Mouse (Mus musculus) CH12.LX (cell line): ENCODE results near the gene Hist1h4n. TPM values are rescaled to one million over a fixed set of nuclear protein-coding genes. Genes with fewer than 3 reads are reported as not detected.

Source experiments
- DNase-seq: peaks from one replicate; pipeline ENCODE4 v3.0.0-alpha.2; 2013; ENCODE audit errors: extremely low read depth
- H3K27ac ChIP-seq: 2 replicates; pipeline ENCODE4 v1.5.1; 2012; ENCODE audit warnings: low read depth, mild to moderate bottlenecking, control low read depth, moderate library complexity; ENCODE audit not compliant: insufficient read depth
- H3K27me3 ChIP-seq: replicated peaks from 2 replicates; pipeline ENCODE3; 2012; ENCODE audit warnings: inconsistent platforms
- H3K36me3 ChIP-seq, 2 experiments: replicated peaks in 1 of 2; 2 replicates each; pipeline versions ENCODE3 to v1.6.1; 2012; ENCODE audit warnings: inconsistent platforms in 1 of 2, low read length in 1 of 2, mild to moderate bottlenecking in 1 of 2, mixed read lengths in 1 of 2, moderate library complexity in 1 of 2; ENCODE audit not compliant: control insufficient read depth in 1 of 2, insufficient read depth in 1 of 2
- H3K4me1 ChIP-seq, 2 experiments: 2 replicates each; pipeline ENCODE4 v1.6.1; 2012; ENCODE audit warnings: inconsistent platforms in 1 of 2, moderate library complexity in 1 of 2; ENCODE audit not compliant: insufficient read depth in 2 of 2, control insufficient read depth in 1 of 2
- H3K4me2 ChIP-seq: 2 replicates; pipeline ENCODE4 v1.6.1; 2012; ENCODE audit warnings: low read depth, mild to moderate bottlenecking, control low read depth; ENCODE audit not compliant: poor library complexity, insufficient read depth, severe bottlenecking
- H3K4me3 ChIP-seq, 3 experiments: fragments of 150-350 bp in 1 of 3; sonication (generic) in 1 of 3; replicated peaks in 1 of 3; 2 replicates each; pipeline versions ENCODE3 to v1.5.1; 2011 to 2012; ENCODE audit warnings: low read depth in 2 of 3, low read length in 2 of 3, mild to moderate bottlenecking in 2 of 3, moderate library complexity in 2 of 3, control low read depth in 1 of 3, improper control_type of control experiment in 1 of 3, inconsistent platforms in 1 of 3, mixed read lengths in 1 of 3; ENCODE audit not compliant: poor library complexity in 1 of 3
- H3K79me2 ChIP-seq: replicated peaks from 2 replicates; pipeline ENCODE4 v1.6.1; 2012; ENCODE audit warnings: mild to moderate bottlenecking, moderate library complexity; ENCODE audit not compliant: control insufficient read depth, poor library complexity, insufficient read depth, severe bottlenecking; ENCODE audit errors: extremely low read depth
- H3K9ac ChIP-seq: 2 replicates; pipeline ENCODE4 v1.6.1; 2012; ENCODE audit warnings: low read depth, mild to moderate bottlenecking, control low read depth, moderate library complexity; ENCODE audit not compliant: insufficient read depth
- H3K9me3 ChIP-seq: replicated peaks from 2 replicates; pipeline ENCODE3; 2012; ENCODE audit warnings: low read length, inconsistent platforms, mixed read lengths
- CHD1 ChIP-seq: IDR thresholded peaks from 2 replicates; pipeline ENCODE4 v1.6.1; 2012; ENCODE audit warnings: low read depth, low read length, improper control_type of control experiment, inconsistent platforms
- E2F4 ChIP-seq: IDR thresholded peaks from 2 replicates; pipeline ENCODE4 v1.6.1; 2011; ENCODE audit warnings: low read depth, low read length, improper control_type of control experiment; ENCODE audit not compliant: insufficient replicate concordance
- EP300 ChIP-seq: IDR thresholded peaks from 2 replicates; pipeline ENCODE4 v1.6.1; 2011; ENCODE audit warnings: low read length, improper control_type of control experiment
- ETS1 ChIP-seq: conservative IDR thresholded peaks from 2 replicates; pipeline ENCODE4 v1.6.1; 2012; ENCODE audit warnings: low read depth, mild to moderate bottlenecking, inconsistent platforms, low read length, improper control_type of control experiment, moderate library complexity
- GABPA ChIP-seq: IDR thresholded peaks from 2 replicates; pipeline ENCODE4 v1.6.1; 2012; ENCODE audit warnings: low read depth, low read length, improper control_type of control experiment, inconsistent platforms; ENCODE audit not compliant: insufficient replicate concordance
- IRF4 ChIP-seq: IDR thresholded peaks from 2 replicates; pipeline ENCODE4 v1.6.1; 2014; ENCODE audit warnings: low read depth, mild to moderate bottlenecking, inconsistent platforms, low read length, improper control_type of control experiment
- JUN ChIP-seq: IDR thresholded peaks from 2 replicates; pipeline ENCODE4 v1.6.1; 2011; ENCODE audit warnings: low read depth, mild to moderate bottlenecking, low read length, improper control_type of control experiment, moderate library complexity; ENCODE audit not compliant: insufficient read depth
- JUND ChIP-seq: conservative IDR thresholded peaks from 2 replicates; pipeline ENCODE4 v1.6.1; 2011; ENCODE audit warnings: low read depth, low read length, improper control_type of control experiment
- KAT2A ChIP-seq: IDR thresholded peaks from 2 replicates; pipeline ENCODE4 v1.6.1; 2012; ENCODE audit warnings: low read length, improper control_type of control experiment, inconsistent platforms; ENCODE audit not compliant: insufficient replicate concordance
- MAX ChIP-seq: IDR thresholded peaks from 2 replicates; pipeline ENCODE4 v1.6.1; 2011; ENCODE audit warnings: low read length, improper control_type of control experiment
- NRF1 ChIP-seq: IDR thresholded peaks from 2 replicates; pipeline ENCODE4 v1.6.1; 2014; ENCODE audit warnings: low read depth, mild to moderate bottlenecking, inconsistent platforms, low read length, improper control_type of control experiment, moderate library complexity
- POLR2AphosphoS2 ChIP-seq: IDR thresholded peaks from 2 replicates; pipeline ENCODE4 v1.6.1; 2011; ENCODE audit warnings: low read depth, low read length, improper control_type of control experiment
- RAD21 ChIP-seq: IDR thresholded peaks from 2 replicates; pipeline ENCODE4 v1.6.1; 2011; ENCODE audit warnings: low read depth, mild to moderate bottlenecking, low read length, improper control_type of control experiment, moderate library complexity
- RCOR1 ChIP-seq: conservative IDR thresholded peaks from 2 replicates; pipeline ENCODE4 v1.6.1; 2012; ENCODE audit warnings: low read depth, mild to moderate bottlenecking, inconsistent platforms, low read length, improper control_type of control experiment
- SIN3A ChIP-seq: IDR thresholded peaks from 2 replicates; pipeline ENCODE4 v1.6.1; 2012; ENCODE audit warnings: low read length, improper control_type of control experiment, inconsistent platforms
- SMC3 ChIP-seq: IDR thresholded peaks from 2 replicates; pipeline ENCODE4 v1.6.1; 2011; ENCODE audit warnings: low read depth, low read length, improper control_type of control experiment
- TBP ChIP-seq: conservative IDR thresholded peaks from 2 replicates; pipeline ENCODE4 v1.6.1; 2011; ENCODE audit warnings: low read depth, low read length, improper control_type of control experiment
- USF2 ChIP-seq: conservative IDR thresholded peaks from 2 replicates; pipeline ENCODE4 v1.6.1; 2011; ENCODE audit warnings: low read depth, low read length, improper control_type of control experiment
- ZC3H11A ChIP-seq: IDR thresholded peaks from 2 replicates; pipeline ENCODE4 v1.6.1; 2012; ENCODE audit warnings: low read depth, mild to moderate bottlenecking, inconsistent platforms, low read length, improper control_type of control experiment
- ZMIZ1 ChIP-seq: IDR thresholded peaks from 2 replicates; pipeline ENCODE4 v1.6.1; 2012; ENCODE audit warnings: low read depth, mild to moderate bottlenecking, inconsistent platforms, low read length, improper control_type of control experiment
- ZNF384 ChIP-seq: IDR thresholded peaks from 2 replicates; pipeline ENCODE4 v1.6.1; 2012; ENCODE audit warnings: low read depth, low read length, improper control_type of control experiment, inconsistent platforms
- dilution Hi-C: fragments of 300-500 bp; cut with MboI; formaldehyde crosslinking; loops from 2 replicates; pipeline ENCODE4 v1.14.3; 2020; ENCODE audit warnings: low sequenced_read_pairs; ENCODE audit not compliant: extremely low pct_unique_long_range_greater_than_20kb, extremely low pct_ligation_motif_present
- in situ Hi-C: fragments of 300-500 bp; cut with MboI; formaldehyde crosslinking; loops from 3 replicates; pipeline ENCODE4 v1.14.3; 2019; ENCODE audit warnings: low sequenced_read_pairs, low pct_ligation_motif_present, low pct_unique_long_range_greater_than_20kb, mixed read lengths
- polyA plus RNA-seq: library from polyadenylated mRNA; unstranded; fragments of >175 nt; gene quantifications from 2 replicates; pipeline ENCODE4 v1.2.1, GENCODE M21; 2012; ENCODE audit warnings: low read depth; ENCODE audit not compliant: insufficient read length
- total RNA-seq, 2 experiments: library from RNA; depleted of rRNA; stranded (reverse); fragments of 300-350 nt in 1 of 2; fragments of >200 nt in 1 of 2; gene quantifications; 2 replicates each; pipeline ENCODE4 v1.2.3; 2012 to 2014

Hist1h4n gene
- total and polyA plus RNA-seq, 3 experiments, result 152 to 5,322 TPM; not detected in 1

DNA sequence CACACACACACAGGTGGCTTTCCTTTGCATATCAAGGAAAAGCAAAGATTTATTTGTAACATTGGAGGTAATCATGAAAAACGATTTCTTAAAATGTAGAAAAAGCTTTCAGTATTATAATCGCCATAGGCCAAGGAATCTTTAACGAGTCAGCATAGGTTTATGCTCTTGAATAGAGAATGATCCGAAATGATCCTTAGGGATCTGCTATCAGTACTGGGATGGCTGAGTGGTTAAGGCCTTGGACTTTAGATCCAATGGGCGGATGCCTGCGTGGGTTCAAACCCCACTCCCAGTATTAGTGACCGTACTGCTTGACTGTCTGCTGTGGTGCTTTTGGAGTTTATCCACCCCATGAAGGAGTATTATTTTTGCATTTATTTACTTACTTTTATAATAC, 36.4 kb downstream of the Hist1h4n start:
- Histone ChIP-seq H3K36me3 (no peaks in the 10 kb centered on the region), H3K4me1 (peaks cover 0 to 3% of the 10 kb centered on the region in 2 experiments; a peak in 1 of 4 replicates)

DNA sequence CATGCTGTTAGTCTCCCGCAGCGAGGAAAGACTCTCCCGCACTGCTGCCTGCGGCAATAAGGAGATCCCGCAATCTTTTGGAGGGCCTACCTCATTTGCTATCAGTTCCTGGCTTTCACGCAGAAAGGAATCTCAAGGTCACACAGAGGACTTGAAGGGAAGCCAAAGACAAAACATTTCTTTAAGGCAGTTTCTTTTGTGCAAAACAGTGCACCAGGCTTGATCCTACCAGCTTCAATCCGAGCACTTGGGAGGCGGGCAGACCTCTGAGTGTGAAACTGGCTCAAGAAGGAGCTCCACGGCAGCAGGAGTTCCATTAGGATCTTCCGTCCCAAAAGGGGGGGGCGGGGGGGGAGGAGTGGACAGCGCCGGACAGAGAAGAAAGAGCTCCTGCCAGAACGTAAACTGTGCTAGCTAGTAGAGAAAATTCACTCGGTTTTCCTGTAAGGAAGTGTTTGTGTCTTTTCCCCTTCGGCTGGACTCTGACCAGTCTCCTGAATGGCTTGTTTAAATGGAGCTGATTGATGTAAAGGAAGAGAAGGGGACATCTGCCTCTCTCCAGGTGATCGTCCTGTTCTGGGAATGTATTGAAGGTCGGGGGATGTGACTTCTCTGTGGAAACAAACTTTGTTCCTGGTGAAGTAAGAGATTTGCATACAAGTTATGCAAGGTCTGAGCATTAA, 41.3 kb downstream of the Hist1h4n start:
- no peak for DNase-seq
- Histone ChIP-seq H3K27ac (no peak overlapping the region), H3K9me3 (no peaks in the 10 kb centered on the region), H3K79me2 (no peaks in the 10 kb centered on the region), H3K27me3 (no peaks in the 10 kb centered on the region), H3K4me2 (no peak overlapping the region), H3K4me1 (peaks cover 0 to 14% of the 10 kb centered on the region in 2 experiments; a peak in 2 of 4 replicates), H3K4me3 (no peak overlapping the region), H3K36me3 (no peaks in the 10 kb centered on the region), H3K9ac (no peak overlapping the region)
- in situ Hi-C loops, result no loop called here
- dilution Hi-C loops, result no loop called here
- TF ChIP-seq POLR2AphosphoS2 (no peak), ETS1 (no peak), TBP (no peak), CHD1 (no peak), ZC3H11A (no peak), JUN (no peak), KAT2A (no peak), USF2 (no peak), RAD21 (no peak), NRF1 (no peak), MAX (no peak), GABPA (no peak), E2F4 (no peak), RCOR1 (no peak), ZMIZ1 (no peak), ZNF384 (no peak), SMC3 (no peak), IRF4 (no peak), EP300 (no peak), JUND (no peak)

More for the DNA sequence above, 36.4 kb downstream of the Hist1h4n start:
- Histone ChIP-seq H3K4me2 (no peak overlapping the region), H3K9me3 (no peaks in the 10 kb centered on the region), H3K4me3 (no peak overlapping the region), H3K9ac (no peak overlapping the region), H3K27ac (no peak overlapping the region), H3K79me2 (no peaks in the 10 kb centered on the region), H3K27me3 (no peaks in the 10 kb centered on the region)
- TF ChIP-seq TBP (peak; percentile 71; the same call in 1 of the 2 replicates), NRF1 (no peak), SIN3A (no peak)
- dilution Hi-C loops (no loop called here), in situ Hi-C loops (no loop called here)
- DNase-seq, result no peak
